Mouse (Mus musculus) MEL (cell line): ENCODE data around the gene Pip5k1c. TPM values are rescaled to one million over a fixed set of nuclear protein-coding genes. Genes with fewer than 3 reads are reported as not detected.

Source experiments
- DNase-seq: peaks from one replicate; pipeline ENCODE4 v3.0.0; 2011; ENCODE audit warnings: low read depth, low spot score
- H3K27ac ChIP-seq: 2 replicates; pipeline ENCODE4 v1.5.1; 2012; ENCODE audit warnings: low read depth, mild to moderate bottlenecking, control low read depth, low read length, moderate library complexity; ENCODE audit not compliant: control insufficient read depth
- H3K27me3 ChIP-seq, 2 experiments: fragments of 150-350 bp in 1 of 2; sonication (generic) in 1 of 2; 2 replicates each; pipeline ENCODE4 v1.6.1; 2012; ENCODE audit warnings: low read length in 2 of 2, mild to moderate bottlenecking in 2 of 2, improper control_type of control experiment in 1 of 2, moderate library complexity in 1 of 2; ENCODE audit not compliant: insufficient read depth in 2 of 2, control insufficient read depth in 1 of 2
- H3K36me3 ChIP-seq, 2 experiments: 2 replicates each; pipeline ENCODE4 v1.6.1; 2012 to 2014; ENCODE audit warnings: low read length in 2 of 2, improper control_type of control experiment in 1 of 2, inconsistent platforms in 1 of 2, mild to moderate bottlenecking in 1 of 2; ENCODE audit not compliant: insufficient read depth in 2 of 2, control insufficient read depth in 1 of 2
- H3K4me1 ChIP-seq, 2 experiments: fragments of 150-350 bp in 1 of 2; sonication (generic) in 1 of 2; 2 replicates each; pipeline ENCODE4 v1.6.1; 2012; ENCODE audit warnings: low read length in 2 of 2, improper control_type of control experiment in 1 of 2, mild to moderate bottlenecking in 1 of 2; ENCODE audit not compliant: insufficient read depth in 2 of 2, control insufficient read depth in 1 of 2
- H3K4me3 ChIP-seq, 2 experiments: fragments of 150-350 bp in 1 of 2; sonication (generic) in 1 of 2; 2 replicates each; pipeline ENCODE4 v1.5.1; 2012; ENCODE audit warnings: low read depth in 2 of 2, low read length in 2 of 2, mild to moderate bottlenecking in 2 of 2, moderate library complexity in 2 of 2, control low read depth in 1 of 2, improper control_type of control experiment in 1 of 2; ENCODE audit not compliant: control insufficient read depth in 1 of 2, insufficient read depth in 1 of 2
- H3K79me2 ChIP-seq: 2 replicates; pipeline ENCODE4 v1.6.1; 2012; ENCODE audit warnings: mild to moderate bottlenecking, low read length, moderate library complexity; ENCODE audit not compliant: control insufficient read depth, poor library complexity, insufficient read depth
- H3K9ac ChIP-seq: 2 replicates; pipeline ENCODE4 v1.6.1; 2012; ENCODE audit warnings: low read depth, mild to moderate bottlenecking, control low read depth, low read length, moderate library complexity; ENCODE audit not compliant: control insufficient read depth, poor library complexity, severe bottlenecking
- H3K9me3 ChIP-seq: fragments of 150-350 bp; sonication (generic); replicated peaks from 2 replicates; pipeline ENCODE4 v1.6.1; 2012; ENCODE audit warnings: mild to moderate bottlenecking, low read length, improper control_type of control experiment, moderate library complexity; ENCODE audit not compliant: insufficient read depth
- BHLHE40 ChIP-seq: IDR thresholded peaks from 2 replicates; pipeline ENCODE4 v1.6.1; 2012; ENCODE audit warnings: low read depth, mild to moderate bottlenecking, inconsistent platforms, low read length, improper control_type of control experiment, borderline replicate concordance
- CHD1 ChIP-seq: IDR thresholded peaks from 2 replicates; pipeline ENCODE4 v1.6.1; 2012; ENCODE audit warnings: low read depth, mild to moderate bottlenecking, inconsistent platforms, low read length, improper control_type of control experiment
- CHD2 ChIP-seq: IDR thresholded peaks from 2 replicates; pipeline ENCODE4 v1.6.1; 2011; ENCODE audit warnings: low read length, improper control_type of control experiment
- CTCF ChIP-seq, 3 experiments: IDR thresholded peaks in 2 of 3; conservative IDR thresholded peaks in 1 of 3; 2 replicates each; pipeline ENCODE4 v1.5.1; 2011 to 2012; ENCODE audit warnings: low read length in 3 of 3, low read depth in 2 of 3, mild to moderate bottlenecking in 2 of 3, improper control_type of control experiment in 1 of 3, inconsistent platforms in 1 of 3, mixed read lengths in 1 of 3, moderate library complexity in 1 of 3; ENCODE audit not compliant: control insufficient read depth in 1 of 3, insufficient read depth in 1 of 3, poor library complexity in 1 of 3, severe bottlenecking in 1 of 3
- ELF1 ChIP-seq: IDR thresholded peaks from 2 replicates; pipeline ENCODE4 v1.6.1; 2014; ENCODE audit warnings: low read depth, mild to moderate bottlenecking, inconsistent platforms, low read length, improper control_type of control experiment, moderate library complexity
- GABPA ChIP-seq: IDR thresholded peaks from 2 replicates; pipeline ENCODE4 v1.6.1; 2012; ENCODE audit warnings: low read depth, mild to moderate bottlenecking, inconsistent platforms, low read length, improper control_type of control experiment, moderate library complexity
- GATA1 ChIP-seq: IDR thresholded peaks from 2 replicates; pipeline ENCODE4 v1.6.1; 2011; ENCODE audit warnings: low read depth, low read length, improper control_type of control experiment
- HCFC1 ChIP-seq: IDR thresholded peaks from 2 replicates; pipeline ENCODE4 v1.6.1; 2012; ENCODE audit warnings: low read depth, mild to moderate bottlenecking, inconsistent platforms, low read length, improper control_type of control experiment, moderate library complexity
- KAT2A ChIP-seq: conservative IDR thresholded peaks from 2 replicates; pipeline ENCODE4 v1.6.1; 2012; ENCODE audit warnings: low read depth, low read length, improper control_type of control experiment, inconsistent platforms
- MAX ChIP-seq: IDR thresholded peaks from 2 replicates; pipeline ENCODE4 v1.6.1; 2011; ENCODE audit warnings: low read length, improper control_type of control experiment
- POLR2AphosphoS2 ChIP-seq: IDR thresholded peaks from 2 replicates; pipeline ENCODE4 v1.6.1; 2011; ENCODE audit warnings: low read length, improper control_type of control experiment
- POLR2AphosphoS5 ChIP-seq: IDR thresholded peaks from 2 replicates; pipeline ENCODE4 v1.6.1; 2012; ENCODE audit warnings: low read depth, borderline replicate concordance, mild to moderate bottlenecking, inconsistent platforms, low read length, moderate library complexity, mixed read lengths
- RCOR1 ChIP-seq: IDR thresholded peaks from 2 replicates; pipeline ENCODE4 v1.6.1; 2012; ENCODE audit warnings: low read depth, mild to moderate bottlenecking, inconsistent platforms, low read length, improper control_type of control experiment
- SIN3A ChIP-seq: IDR thresholded peaks from 2 replicates; pipeline ENCODE4 v1.6.1; 2012; ENCODE audit warnings: low read length, improper control_type of control experiment, inconsistent platforms
- TBP ChIP-seq: IDR thresholded peaks from 2 replicates; pipeline ENCODE4 v1.8.0; 2011; ENCODE audit warnings: low read depth, low read length, improper control_type of control experiment
- USF1 ChIP-seq: IDR thresholded peaks from 2 replicates; pipeline ENCODE4 v1.6.1; 2014; ENCODE audit warnings: low read depth, mild to moderate bottlenecking, inconsistent platforms, low read length, improper control_type of control experiment, moderate library complexity
- USF2 ChIP-seq, 2 experiments: IDR thresholded peaks; 2 replicates each; pipeline ENCODE4 v1.6.1; 2011 to 2012; ENCODE audit warnings: improper control_type of control experiment in 2 of 2, low read length in 2 of 2, borderline replicate concordance in 1 of 2, inconsistent platforms in 1 of 2, low read depth in 1 of 2, mild to moderate bottlenecking in 1 of 2; ENCODE audit not compliant: insufficient read depth in 1 of 2
- ZKSCAN1 ChIP-seq: IDR thresholded peaks from 2 replicates; pipeline ENCODE4 v1.6.1; 2012; ENCODE audit warnings: low read depth, mild to moderate bottlenecking, inconsistent platforms, low read length, improper control_type of control experiment, moderate library complexity
- ZMIZ1 ChIP-seq: IDR thresholded peaks from 2 replicates; pipeline ENCODE4 v1.6.1; 2012; ENCODE audit warnings: low read depth, mild to moderate bottlenecking, inconsistent platforms, low read length, improper control_type of control experiment, moderate library complexity
- polyA plus RNA-seq, 2 experiments: library from polyadenylated mRNA; stranded (reverse) in 1 of 2; unstranded in 1 of 2; fragments of >175 nt in 1 of 2; fragments of >200 nt in 1 of 2; gene quantifications; 2 replicates each; pipeline versions ENCODE4 v1.2.1 to v1.2.4; 2012; ENCODE audit warnings: low replicate concordance in 2 of 2, low read depth in 1 of 2; ENCODE audit not compliant: insufficient read length in 2 of 2, insufficient read depth in 1 of 2, missing spikeins in 1 of 2
- total RNA-seq: library from RNA; depleted of rRNA; stranded (reverse); fragments of 300-350 nt; gene quantifications from 2 replicates; pipeline ENCODE4 v1.2.3, GENCODE M21; 2012

Pip5k1c gene
- total and polyA plus RNA-seq, 3 experiments: 14.4 to 40.5 TPM; not detected in 1

DNA sequence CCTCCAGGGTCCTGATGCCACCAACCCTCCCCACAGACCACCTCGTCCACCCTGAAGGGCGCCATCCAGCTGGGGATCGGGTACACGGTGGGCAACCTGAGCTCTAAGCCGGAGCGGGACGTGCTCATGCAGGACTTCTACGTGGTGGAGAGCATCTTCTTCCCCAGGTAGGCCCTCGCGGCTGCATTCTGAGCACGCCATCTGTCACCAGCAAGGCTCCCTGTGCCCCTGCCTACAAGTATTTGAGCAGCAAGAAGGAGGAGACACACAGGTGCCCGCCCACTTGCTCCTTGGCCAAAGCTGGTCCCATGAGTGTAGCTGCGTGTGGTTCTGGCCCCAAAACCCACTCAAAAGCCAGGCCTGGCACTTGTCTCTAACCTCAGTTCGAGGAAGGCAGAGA, 12.9 kb downstream of the Pip5k1c start:
- no peak for DNase-seq
- Histone ChIP-seq H3K27ac (no peak overlapping the region), H3K79me2 (peaks cover 6% of the 10 kb centered on the region; the same call in 1 of the 2 replicates), H3K27me3 (no peaks in the 10 kb centered on the region), H3K9me3 (no peaks in the 10 kb centered on the region), H3K9ac (no peak overlapping the region), H3K36me3 (peaks cover 0 to 4% of the 10 kb centered on the region in 2 experiments; a peak in 1 of 4 replicates), H3K4me1 (no peaks in the 10 kb centered on the region), H3K4me3 (no peak overlapping the region)
- TF ChIP-seq USF2 (IDR thresholded peaks at IDR 0.05; ENCODE audit: borderline replicate concordance in 1 of 2, insufficient read depth in 1 of 2, low read depth in 1 of 2, low read length in 2 of 2): no peak
- no peak for TF ChIP-seq RCOR1
- no peak for TF ChIP-seq HCFC1
- no peak for TF ChIP-seq ELF1
- TF ChIP-seq TBP: no peak

DNA sequence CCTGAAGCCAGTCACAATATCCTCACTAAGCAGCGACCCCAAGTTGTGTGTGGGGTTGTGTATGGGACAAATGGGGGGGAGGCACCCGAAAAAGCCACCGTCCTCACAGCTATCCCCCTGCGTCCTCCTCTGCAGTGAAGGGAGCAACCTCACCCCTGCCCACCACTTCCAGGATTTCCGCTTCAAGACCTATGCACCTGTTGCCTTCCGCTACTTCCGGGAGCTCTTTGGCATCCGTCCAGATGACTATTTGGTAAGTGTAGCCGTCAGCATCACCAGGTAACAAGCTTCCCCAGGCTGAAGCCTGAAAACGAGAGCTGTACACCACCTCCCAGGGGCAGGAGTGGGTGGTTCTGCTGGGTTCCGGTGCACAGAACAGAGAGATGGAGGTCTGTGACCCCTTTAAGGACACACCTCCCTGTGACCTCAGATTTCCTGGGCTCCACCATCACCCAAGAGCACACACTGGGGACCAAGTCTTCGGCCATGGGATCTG, 13.5 kb downstream of the Pip5k1c start:
- Histone ChIP-seq H3K4me3 (no peak overlapping the region), H3K36me3 (peaks cover 0 to 4% of the 10 kb centered on the region in 2 experiments; a peak in 1 of 4 replicates), H3K9ac (no peak overlapping the region), H3K4me1 (no peaks in the 10 kb centered on the region), H3K9me3 (no peaks in the 10 kb centered on the region), H3K27ac (no peak overlapping the region), H3K27me3 (no peaks in the 10 kb centered on the region), H3K79me2 (peaks cover 6% of the 10 kb centered on the region; the same call in 1 of the 2 replicates)
- no peak for DNase-seq
- TF ChIP-seq RCOR1: no peak
- no peak for TF ChIP-seq CHD2
- no peak for TF ChIP-seq GABPA
- TF ChIP-seq GATA1: no peak
- no peak for TF ChIP-seq USF2 (IDR thresholded peaks at IDR 0.05; ENCODE audit: borderline replicate concordance in 1 of 2, insufficient read depth in 1 of 2, low read depth in 1 of 2, low read length in 2 of 2)
- TF ChIP-seq ZKSCAN1: no peak
- TF ChIP-seq USF1: no peak
- TF ChIP-seq KAT2A: no peak
- no peak for TF ChIP-seq MAX
- TF ChIP-seq POLR2AphosphoS2: no peak
- TF ChIP-seq POLR2AphosphoS5: no peak
- no peak for TF ChIP-seq BHLHE40
- no peak for TF ChIP-seq SIN3A
- no peak for TF ChIP-seq ZMIZ1
- no peak for TF ChIP-seq CTCF (IDR thresholded peaks at IDR 0.05 in 2 of 3, conservative IDR thresholded peaks at IDR 0.05 in 1 of 3; ENCODE audit: control insufficient read depth in 1 of 3, insufficient read depth in 1 of 3, low read depth in 2 of 3, low read length in 3 of 3, poor library complexity in 1 of 3, severe bottlenecking in 1 of 3)
- TF ChIP-seq CHD1: no peak
